Mouse (Mus musculus): Measurements from ENCODE around the gene Olfr992.
"Not testable (repeated sequence)": the region's sequence is repeated elsewhere in the genome, so short reads cannot be mapped to it uniquely, and the experiment has no call there.

The Olfr992 gene

DNA sequence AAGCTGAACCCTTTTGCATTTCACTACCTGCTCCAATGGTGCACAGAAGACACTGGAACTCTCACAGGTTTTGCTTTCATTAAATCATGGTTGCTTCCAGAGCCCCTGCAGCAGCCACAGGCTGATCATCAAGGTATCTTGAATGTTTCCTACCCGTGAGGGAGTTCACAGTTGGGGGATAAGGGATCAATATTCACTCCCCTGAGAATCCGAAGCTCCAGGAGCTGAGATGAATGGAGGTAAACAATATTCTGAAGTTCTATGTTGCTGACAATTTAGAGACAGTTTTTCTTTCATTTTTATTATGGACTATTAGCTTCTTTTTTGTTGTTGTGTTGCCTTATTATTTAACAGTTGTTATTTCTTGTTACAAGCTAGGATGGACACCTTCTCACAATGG is at the start of gene Olfr992:
Gene Olfr992 (minus strand): TSS at position 101 of the 400 bp plus-strand sequence.
- DNase-seq (ENCODE audit: low spot score), result no peak

DNA sequence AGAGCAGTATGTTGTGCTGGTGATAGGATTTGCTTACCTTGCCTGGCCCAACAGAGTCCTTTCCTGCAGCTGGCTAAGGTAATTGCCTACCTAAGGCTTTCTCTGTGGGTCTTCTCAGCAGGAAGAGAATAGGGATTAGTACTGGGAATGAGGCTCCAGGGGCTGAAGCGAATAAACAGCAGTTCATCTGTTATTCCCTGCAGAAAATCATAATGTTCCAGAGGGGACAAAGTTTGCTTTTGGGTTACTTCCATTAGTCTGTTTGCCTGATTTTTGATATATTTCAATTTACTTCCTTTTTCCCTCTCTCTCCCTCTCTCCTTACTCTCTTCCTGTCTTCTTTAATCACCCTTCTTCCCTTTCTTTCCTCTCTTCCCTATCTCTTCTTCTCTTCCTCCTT is 34.3 kb upstream of the Olfr992 start, which contains the start of gene Olfr995:
Gene Olfr995 (minus strand): TSS at position 101 of the 400 bp plus-strand sequence.
- DNase-seq (ENCODE audit: low spot score), result no peak

DNA sequence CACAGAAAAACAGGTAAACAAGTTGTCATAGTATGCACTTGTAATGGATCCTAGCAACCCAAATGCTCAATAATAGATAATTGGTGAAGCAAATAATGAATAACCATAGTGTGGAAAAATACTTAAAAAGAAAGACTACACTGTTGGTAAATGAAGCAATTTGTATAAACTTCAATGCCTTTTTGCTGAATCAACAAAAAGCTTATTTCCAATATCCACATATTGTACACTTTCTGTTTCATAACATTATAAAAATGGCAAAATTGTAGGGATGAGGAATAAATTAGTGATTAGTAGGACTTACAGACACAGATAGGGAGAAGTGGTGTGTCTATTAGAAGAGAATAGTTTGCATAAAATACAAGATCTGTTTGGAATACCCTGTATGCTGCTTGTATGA is 33.3 kb upstream of the Olfr992 start:
- no peak for DNase-seq (ENCODE audit: low spot score)

DNA sequence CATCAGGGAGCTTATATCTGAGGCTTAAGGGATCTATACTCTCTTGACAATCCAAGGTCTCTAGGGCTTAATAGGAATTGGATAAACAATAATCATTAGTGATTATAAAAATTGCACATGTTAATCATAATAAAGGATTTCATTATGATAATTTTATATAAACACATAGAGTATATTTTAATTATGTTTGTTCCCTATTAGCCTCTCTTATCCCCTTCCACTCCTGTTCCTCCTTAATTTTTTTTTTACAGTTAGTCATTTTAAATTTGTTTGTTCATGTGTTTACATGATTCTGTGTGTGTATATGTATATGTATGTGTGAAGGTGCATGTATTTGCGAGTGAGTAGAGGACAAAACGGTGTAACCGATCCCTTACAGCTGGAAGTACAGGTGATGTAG is 27.1 kb upstream of the Olfr992 start, which contains the start of gene Olfr994:
Gene Olfr994 (minus strand): TSS at position 101 of the 400 bp plus-strand sequence.
- no peak for DNase-seq (ENCODE audit: low spot score)

DNA sequence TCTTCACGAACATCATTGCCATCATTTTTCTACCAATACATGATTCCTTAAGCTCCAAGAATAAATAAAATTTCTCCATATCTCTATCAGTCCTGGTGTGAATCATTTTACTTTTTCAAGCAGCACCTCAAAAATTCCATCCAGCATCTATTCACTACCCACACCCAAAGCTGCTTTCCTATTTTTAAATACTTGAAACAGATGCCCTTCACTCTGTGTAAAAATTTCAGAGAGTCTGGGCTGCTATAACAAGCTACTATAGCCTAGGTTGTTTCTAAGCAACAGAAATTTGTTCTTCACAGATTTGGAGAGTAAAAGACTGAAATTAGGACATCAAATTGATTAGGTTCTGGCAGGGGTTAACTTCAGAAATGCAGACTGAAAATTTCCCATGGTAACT is 16.6 kb upstream of the Olfr992 start:
- no peak for DNase-seq (ENCODE audit: low spot score)

DNA sequence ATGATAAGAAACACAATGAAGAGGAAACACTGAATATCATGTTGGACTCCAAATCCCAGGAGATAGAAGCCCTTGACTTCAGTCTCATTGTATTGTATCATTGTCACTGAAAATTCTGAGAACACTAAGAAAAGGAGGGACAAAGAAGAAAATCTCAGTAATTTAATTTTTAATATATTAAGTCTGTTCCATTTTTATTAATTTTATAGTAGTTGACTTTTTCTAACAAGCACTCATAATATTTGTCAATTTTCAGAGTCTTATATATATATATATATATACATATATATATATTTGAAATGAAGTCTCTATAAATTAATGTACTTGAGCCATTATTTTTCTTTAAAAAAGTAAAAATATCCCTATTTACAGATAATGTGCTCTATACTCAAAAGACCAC is 5.5 kb upstream of the Olfr992 start, which contains the start of gene Olfr993:
Gene Olfr993 (minus strand): TSS at position 101 of the 400 bp plus-strand sequence.
- no peak for DNase-seq (ENCODE audit: low spot score)

DNA sequence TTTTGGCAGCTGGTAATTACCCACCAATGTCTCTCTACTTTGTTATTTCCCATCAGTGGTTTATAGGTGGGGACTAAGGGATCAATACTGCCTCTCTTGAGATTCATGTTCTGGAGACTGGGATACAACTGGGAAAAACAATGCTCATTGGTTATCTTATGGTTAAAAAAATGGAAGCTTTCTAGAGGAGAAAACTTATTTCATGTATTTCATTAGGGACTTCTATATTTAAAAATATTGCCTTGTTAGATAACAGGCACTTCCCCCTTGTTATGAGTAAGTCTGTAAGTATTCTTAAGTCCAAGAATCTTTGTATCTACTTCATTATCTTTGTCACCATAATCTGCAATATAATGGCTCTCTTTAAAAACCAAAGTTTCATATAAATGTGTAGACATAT is 46.1 kb downstream of the Olfr992 start, which contains the start of gene Olfr988:
Gene Olfr988 (minus strand): TSS at position 101 of the 400 bp plus-strand sequence.
- DNase-seq (ENCODE audit: low spot score), result not testable (repeated sequence)
